In the genomic region with DNA sequence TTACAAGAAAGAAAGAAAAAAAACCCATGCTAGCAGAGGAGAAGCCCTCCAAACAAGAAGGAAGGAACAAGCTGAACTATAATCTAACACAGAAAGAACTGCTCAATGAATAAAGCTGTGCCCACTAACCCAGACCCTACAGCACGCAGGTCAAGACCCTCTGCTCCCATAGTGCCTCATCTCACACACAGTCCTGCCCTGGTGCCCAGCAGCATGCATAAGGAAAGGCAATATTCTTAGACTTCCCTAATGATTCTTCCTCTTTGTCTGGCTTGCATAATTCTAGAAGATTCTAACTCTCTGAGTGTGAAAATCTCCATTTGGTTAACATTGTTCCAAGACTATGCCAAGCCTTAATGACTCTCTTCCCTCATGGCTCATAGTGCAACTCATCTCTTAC, we compare ENCODE assay signal across 39 mouse cellular contexts. TPM values are rescaled to one million over a fixed set of nuclear protein-coding genes. Genes with fewer than 3 reads are reported as not detected.
DNase-seq lines count a peak whose midpoint lies in the region; ATAC-seq and TF ChIP-seq lines count a peak whose summit lies in the region.
"Had no signal": no experiment of that assay in that cellular context is flagged by ENCODE, and none has a peak within 500 bp of the region (broad histone marks: within the 10 kb centered on the region; RNA-seq: fewer than 3 reads in every experiment).

No protein-coding gene starts in this region.

- WGBS in heart, embryonic 12.5 days: 88% methylated on average over 1 of the region's 1 CpGs
- WGBS in liver, postnatal 0 days (ENCODE audit: insufficient replicate concordance): 60% methylated on average over 1 of the region's 1 CpGs
- 95% methylated on average over 1 of the region's 1 CpGs for WGBS in liver, embryonic 11.5 days
- 43% methylated on average over 1 of the region's 1 CpGs for WGBS in macrophage (ENCODE audit: missing documents)
- 79% methylated on average over 1 of the region's 1 CpGs for WGBS in intestine, embryonic 16.5 days

- H3K27me3 ChIP-seq in heart, embryonic 12.5 days (replicated peaks): no peaks in the 10 kb centered on the region
- no peaks in the 10 kb centered on the region for H3K27me3 ChIP-seq in liver, postnatal 0 days (ENCODE audit: insufficient read depth, low read length)
- no peaks in the 10 kb centered on the region for H3K27me3 ChIP-seq in liver, embryonic 11.5 days (replicated peaks; ENCODE audit: control insufficient read depth, insufficient read depth, low read length)
- no peaks in the 10 kb centered on the region for H3K27me3 ChIP-seq in intestine, embryonic 16.5 days (replicated peaks; ENCODE audit: control insufficient read depth, insufficient read depth, low read length)
- H3K27me3 ChIP-seq: embryonic facial prominence, embryonic 15.5 days; forebrain, embryonic 12.5 days; hindbrain, embryonic 13.5 days; kidney, embryonic 15.5 days; liver, embryonic 13.5 days; midbrain, embryonic 12.5 days had no signal

- H3K27ac ChIP-seq in heart, embryonic 12.5 days (ENCODE audit: poor library complexity, severe bottlenecking): no peak overlapping the region
- H3K27ac ChIP-seq in liver, postnatal 0 days (ENCODE audit: low read depth): 0 out of 2 replicates have a peak overlapping the region, but pooled peaks have one; percentile 49
- no peak overlapping the region for H3K27ac ChIP-seq in liver, embryonic 11.5 days (ENCODE audit: low read depth, low read length)
- peak overlapping the region; percentile 96 for H3K27ac ChIP-seq in macrophage
- no peak overlapping the region for H3K27ac ChIP-seq in intestine, embryonic 16.5 days (ENCODE audit: low read length)
- H3K27ac ChIP-seq: embryonic facial prominence, embryonic 10.5 days; embryonic facial prominence, embryonic 15.5 days; forebrain, embryonic 12.5 days; hindbrain, embryonic 13.5 days; kidney, embryonic 15.5 days; liver, embryonic 13.5 days; midbrain, embryonic 12.5 days; stomach, postnatal 0 days had no signal

- H3K79me2 ChIP-seq in macrophage (ENCODE audit: inconsistent target): no peaks in the 10 kb centered on the region

- DNase-seq in heart, adult 11 months: peak; percentile 86
- DNase-seq in liver, postnatal 0 days: no peak
- no peak for DNase-seq in liver, embryonic 11.5 days (ENCODE audit: low spot score)
- DNase-seq in Muller cell, postnatal 12 days (ENCODE audit: inconsistent ontology term): no peak
- no peak for DNase-seq in urinary bladder, postnatal 25 days (ENCODE audit: low spot score)
- DNase-seq: adrenal gland, postnatal 10 days; cerebellum, adult 2 months; cerebellum, postnatal 14 days; gastrocnemius, postnatal 10 days; heart, postnatal 4 days; kidney, adult 11 months; kidney, postnatal 25 days; liver, embryonic 13.5 days; lung, embryonic 14.5 days; lung, postnatal 14 days; right cerebral cortex, postnatal 14 days; thymus, adult 18-20 months; thymus, postnatal 25 days had no signal

- no peak for TF ChIP-seq CTCF in liver, postnatal 0 days (IDR thresholded peaks at IDR 0.05; ENCODE audit: low read depth)

- no peak overlapping the region for H3K4me3 ChIP-seq in heart, embryonic 12.5 days
- no peak overlapping the region for H3K4me3 ChIP-seq in liver, postnatal 0 days (ENCODE audit: low read depth, low read length)
- H3K4me3 ChIP-seq in liver, embryonic 11.5 days (ENCODE audit: low read depth, low read length): no peak overlapping the region
- no peak overlapping the region for H3K4me3 ChIP-seq in macrophage (ENCODE audit: inconsistent target)
- H3K4me3 ChIP-seq in intestine, embryonic 16.5 days (ENCODE audit: low read length): no peak overlapping the region
- H3K4me3 ChIP-seq: embryonic facial prominence, embryonic 10.5 days; embryonic facial prominence, embryonic 15.5 days; forebrain, embryonic 12.5 days; hindbrain, embryonic 13.5 days; kidney, embryonic 15.5 days; liver, embryonic 13.5 days; megakaryocyte, embryonic 14.5 days; midbrain, embryonic 12.5 days had no signal

- no peaks in the 10 kb centered on the region for H3K9me3 ChIP-seq in heart, embryonic 12.5 days (replicated peaks)
- H3K9me3 ChIP-seq in liver, postnatal 0 days (ENCODE audit: low read length): no peaks in the 10 kb centered on the region
- no peaks in the 10 kb centered on the region for H3K9me3 ChIP-seq in liver, embryonic 11.5 days (ENCODE audit: control insufficient read depth, low read length)
- H3K9me3 ChIP-seq in intestine, embryonic 16.5 days (ENCODE audit: control insufficient read depth, low read length): no peaks in the 10 kb centered on the region
- H3K9me3 ChIP-seq: embryonic facial prominence, embryonic 10.5 days; embryonic facial prominence, embryonic 15.5 days; forebrain, embryonic 12.5 days; G1E; hindbrain, embryonic 13.5 days; kidney, embryonic 15.5 days; liver, embryonic 13.5 days; megakaryocyte, embryonic 14.5 days; midbrain, embryonic 12.5 days had no signal

- no peak overlapping the region for H3K9ac ChIP-seq in heart, embryonic 12.5 days
- no peak overlapping the region for H3K9ac ChIP-seq in liver, postnatal 0 days (replicated peaks)
- no peak overlapping the region for H3K9ac ChIP-seq in liver, embryonic 11.5 days (ENCODE audit: low read depth, low read length)
- no peak overlapping the region for H3K9ac ChIP-seq in intestine, embryonic 16.5 days (ENCODE audit: low read depth, low read length)
- H3K9ac ChIP-seq: embryonic facial prominence, embryonic 15.5 days; forebrain, embryonic 12.5 days; hindbrain, embryonic 13.5 days; kidney, embryonic 15.5 days; liver, embryonic 13.5 days; lung, embryonic 14.5 days; midbrain, embryonic 12.5 days had no signal

- H3K4me2 ChIP-seq in heart, embryonic 12.5 days: no peak overlapping the region
- no peak overlapping the region for H3K4me2 ChIP-seq in liver, postnatal 0 days (ENCODE audit: low read depth, low read length)
- H3K4me2 ChIP-seq in liver, embryonic 11.5 days: no peak overlapping the region
- H3K4me2 ChIP-seq in intestine, embryonic 16.5 days (ENCODE audit: low read depth, low read length): no peak overlapping the region
- H3K4me2 ChIP-seq: embryonic facial prominence, embryonic 15.5 days; forebrain, embryonic 12.5 days; heart, embryonic 11.5 days; hindbrain, embryonic 13.5 days; kidney, embryonic 15.5 days; liver, embryonic 13.5 days; lung, embryonic 14.5 days; midbrain, embryonic 12.5 days had no signal

- no peak for ATAC-seq in heart, embryonic 12.5 days (ENCODE audit: insufficient number of reproducible peaks, low FRiP score)
- 0 out of 2 replicates have a peak, but pooled peaks have one; percentile 50 for ATAC-seq in liver, postnatal 0 days
- ATAC-seq in liver, embryonic 11.5 days (replicated peaks; ENCODE audit: low FRiP score): no peak
- ATAC-seq in intestine, embryonic 16.5 days: no peak
- ATAC-seq: Patski had no signal

- no peaks in the 10 kb centered on the region for H3K36me3 ChIP-seq in heart, embryonic 12.5 days
- no peaks in the 10 kb centered on the region for H3K36me3 ChIP-seq in liver, postnatal 0 days (replicated peaks; ENCODE audit: insufficient read depth, low read length)
- no peaks in the 10 kb centered on the region for H3K36me3 ChIP-seq in liver, embryonic 11.5 days (ENCODE audit: control insufficient read depth, insufficient read depth, low read length)
- H3K36me3 ChIP-seq in macrophage (ENCODE audit: inconsistent target): no peaks in the 10 kb centered on the region
- no peaks in the 10 kb centered on the region for H3K36me3 ChIP-seq in intestine, embryonic 16.5 days (ENCODE audit: control insufficient read depth, insufficient read depth, low read length)
- H3K36me3 ChIP-seq: embryonic facial prominence, embryonic 10.5 days; embryonic facial prominence, embryonic 15.5 days; forebrain, embryonic 12.5 days; G1E; hindbrain, embryonic 13.5 days; kidney, embryonic 15.5 days; liver, embryonic 13.5 days; midbrain, embryonic 12.5 days had no signal

- no peaks in the 10 kb centered on the region for H3K4me1 ChIP-seq in heart, embryonic 12.5 days (replicated peaks)
- no peaks in the 10 kb centered on the region for H3K4me1 ChIP-seq in liver, postnatal 0 days (ENCODE audit: insufficient read depth)
- H3K4me1 ChIP-seq in liver, embryonic 11.5 days (replicated peaks; ENCODE audit: control insufficient read depth, insufficient read depth, low read length): no peaks in the 10 kb centered on the region
- H3K4me1 ChIP-seq in intestine, embryonic 16.5 days (ENCODE audit: control insufficient read depth, insufficient read depth, low read length): no peaks in the 10 kb centered on the region
- H3K4me1 ChIP-seq: embryonic facial prominence, embryonic 10.5 days; embryonic facial prominence, embryonic 15.5 days; forebrain, embryonic 12.5 days; hindbrain, embryonic 13.5 days; kidney, embryonic 15.5 days; liver, embryonic 13.5 days; midbrain, embryonic 12.5 days had no signal

- TF ChIP-seq EP300 in liver, postnatal 0 days (IDR thresholded peaks at IDR 0.05; ENCODE audit: low read depth): no peak

RNA-seq across cellular contexts. Expression of a gene that starts 18.7 kb away (rescaled TPM):
- polyA plus RNA-seq in heart, embryonic 12.5 days (2016; fragmentation: Nextera tagmentation; extraction: Ambion mirVana): 0.24 TPM in 1 of 2 replicates, not detected in the other
- polyA plus RNA-seq in liver, postnatal 0 days (2015; fragmentation: Nextera tagmentation; extraction: Ambion mirVana): 0.09 TPM in 2 replicates
- 0.23 TPM in 1 of 2 replicates, not detected in the other for polyA plus RNA-seq in liver, embryonic 11.5 days (2014; fragmentation: Nextera tagmentation; extraction: Ambion mirVana)
- total RNA-seq in macrophage (2018; cell fraction: chromatin; rRNA removed): 1 to 10 TPM in 5 of 26 experiments, under 1 TPM in 11, not detected in 10; 0.30 to 1.2 (median 0.60) TPM
- under 1 TPM in 18 of 26 experiments, not detected in 8; 0.06 to 0.44 (median 0.15) TPM for total RNA-seq in macrophage (2018; cell fraction: cytosol; rRNA removed)
- total RNA-seq in macrophage (2018; cell fraction: nucleus; rRNA removed): 1 to 10 TPM in 3 of 26 experiments, under 1 TPM in 15, not detected in 8; 0.29 to 2.2 (median 0.75) TPM
- 0.27 to 1.2 TPM (median 0.77 TPM) in 3 replicates for polyA plus RNA-seq in macrophage (2018)
- polyA plus RNA-seq in intestine, embryonic 16.5 days (2015; fragmentation: Nextera tagmentation; extraction: Ambion mirVana): 0.10 and 0.22 TPM in 2 replicates
- total RNA-seq: G1E had no signal
- polyA plus RNA-seq: C2C12; embryonic facial prominence, embryonic 10.5 days; G1E; heart, embryonic 11.5 days; kidney, embryonic 15.5 days; lung, embryonic 14.5 days; stomach, postnatal 0 days had no signal

RNA-seq across cellular contexts. Expression of a gene that starts 21.2 kb away (rescaled TPM):
- polyA plus RNA-seq in heart, embryonic 12.5 days (2016; fragmentation: Nextera tagmentation; extraction: Ambion mirVana): not detected in 2 replicates
- polyA plus RNA-seq in liver, postnatal 0 days (2015; fragmentation: Nextera tagmentation; extraction: Ambion mirVana): not detected in 2 replicates
- not detected in 2 replicates for polyA plus RNA-seq in liver, embryonic 11.5 days (2014; fragmentation: Nextera tagmentation; extraction: Ambion mirVana)
- not detected for total RNA-seq in macrophage (2018; cell fraction: chromatin; rRNA removed)
- not detected for total RNA-seq in macrophage (2018; cell fraction: cytosol; rRNA removed)
- total RNA-seq in macrophage (2018; cell fraction: nucleus; rRNA removed): not detected
- not detected in 3 replicates for polyA plus RNA-seq in macrophage (2018)
- not detected in 2 replicates for polyA plus RNA-seq in intestine, embryonic 16.5 days (2015; fragmentation: Nextera tagmentation; extraction: Ambion mirVana)
- total RNA-seq: adrenal gland, postnatal 10 days; gastrocnemius, postnatal 10 days; heart, postnatal 4 days; layer of hippocampus, adult 8-10 months; left cerebral cortex, postnatal 14 days; midbrain, postnatal 0 days had no signal
- polyA plus RNA-seq: C2C12; cerebellum, adult 2 months; embryonic facial prominence, embryonic 10.5 days; embryonic facial prominence, embryonic 15.5 days; forebrain, embryonic 12.5 days; G1E; gonadal fat pad, adult 2 months; heart, embryonic 11.5 days; heart, postnatal 0 days; hindbrain, embryonic 13.5 days; kidney, embryonic 15.5 days; liver, embryonic 13.5 days; lung, embryonic 14.5 days; midbrain, embryonic 12.5 days; midbrain, postnatal 0 days; neural tube, embryonic 14.5 days; Patski; stomach, postnatal 0 days had no signal

RNA-seq across cellular contexts. Expression of a gene that starts 45.3 kb away (rescaled TPM):
- polyA plus RNA-seq in heart, embryonic 12.5 days (2016; fragmentation: Nextera tagmentation; extraction: Ambion mirVana): 47.4 and 49.1 TPM in 2 replicates
- polyA plus RNA-seq in liver, postnatal 0 days (2015; fragmentation: Nextera tagmentation; extraction: Ambion mirVana): 27.2 and 27.6 TPM in 2 replicates
- polyA plus RNA-seq in liver, embryonic 11.5 days (2014; fragmentation: Nextera tagmentation; extraction: Ambion mirVana): 74.5 and 77.7 TPM in 2 replicates
- 10 to 100 TPM; 18.6 to 84.7 (median 44.4) TPM for total RNA-seq in macrophage (2018; cell fraction: chromatin; rRNA removed)
- 10 to 100 TPM; 58.2 to 91.8 (median 75.7) TPM for total RNA-seq in macrophage (2018; cell fraction: cytosol; rRNA removed)
- 100 to 1,000 TPM in 5 of 26 experiments, 10 to 100 TPM in 21; 31.6 to 119 (median 76.1) TPM for total RNA-seq in macrophage (2018; cell fraction: nucleus; rRNA removed)
- 69.2 to 155 TPM (median 75.8 TPM) in 3 replicates for polyA plus RNA-seq in macrophage (2018)
- 45.7 and 53.3 TPM in 2 replicates for polyA plus RNA-seq in intestine, embryonic 16.5 days (2015; fragmentation: Nextera tagmentation; extraction: Ambion mirVana)

RNA-seq across cellular contexts. Expression of a gene that starts 53.2 kb away (rescaled TPM):
- polyA plus RNA-seq in heart, embryonic 12.5 days (2016; fragmentation: Nextera tagmentation; extraction: Ambion mirVana): not detected in 2 replicates
- polyA plus RNA-seq in liver, postnatal 0 days (2015; fragmentation: Nextera tagmentation; extraction: Ambion mirVana): not detected in 2 replicates
- not detected in 2 replicates for polyA plus RNA-seq in liver, embryonic 11.5 days (2014; fragmentation: Nextera tagmentation; extraction: Ambion mirVana)
- total RNA-seq in macrophage (2018; cell fraction: chromatin; rRNA removed): not detected
- not detected for total RNA-seq in macrophage (2018; cell fraction: cytosol; rRNA removed)
- total RNA-seq in macrophage (2018; cell fraction: nucleus; rRNA removed): not detected
- not detected in 3 replicates for polyA plus RNA-seq in macrophage (2018)
- not detected in 2 replicates for polyA plus RNA-seq in intestine, embryonic 16.5 days (2015; fragmentation: Nextera tagmentation; extraction: Ambion mirVana)
- total RNA-seq: adrenal gland, postnatal 10 days; G1E; gastrocnemius, postnatal 10 days; heart, postnatal 4 days; layer of hippocampus, adult 8-10 months; left cerebral cortex, postnatal 14 days; midbrain, postnatal 0 days had no signal
- polyA plus RNA-seq: C2C12; cerebellum, adult 2 months; embryonic facial prominence, embryonic 10.5 days; forebrain, embryonic 12.5 days; G1E; gonadal fat pad, adult 2 months; heart, embryonic 11.5 days; heart, postnatal 0 days; hindbrain, embryonic 13.5 days; liver, embryonic 13.5 days; lung, embryonic 14.5 days; midbrain, embryonic 12.5 days; neural tube, embryonic 14.5 days; Patski; stomach, postnatal 0 days had no signal

RNA-seq across cellular contexts. Expression of a gene that starts 55.9 kb away (rescaled TPM):
- polyA plus RNA-seq in heart, embryonic 12.5 days (2016; fragmentation: Nextera tagmentation; extraction: Ambion mirVana): 15.2 and 15.9 TPM in 2 replicates
- 6.8 and 7.0 TPM in 2 replicates for polyA plus RNA-seq in liver, postnatal 0 days (2015; fragmentation: Nextera tagmentation; extraction: Ambion mirVana)
- polyA plus RNA-seq in liver, embryonic 11.5 days (2014; fragmentation: Nextera tagmentation; extraction: Ambion mirVana): 9.1 and 10.7 TPM in 2 replicates
- total RNA-seq in macrophage (2018; cell fraction: chromatin; rRNA removed): 1,000 to 10,000 TPM in 1 of 26 experiments, 100 to 1,000 TPM in 25; 549 to 1,041 (median 725) TPM
- total RNA-seq in macrophage (2018; cell fraction: cytosol; rRNA removed): 100 to 1,000 TPM in 8 of 26 experiments, 10 to 100 TPM in 18; 70.3 to 133 (median 93.9) TPM
- total RNA-seq in macrophage (2018; cell fraction: nucleus; rRNA removed): 100 to 1,000 TPM; 234 to 970 (median 400) TPM
- polyA plus RNA-seq in macrophage (2018): 44.6 to 92.2 TPM (median 86.4 TPM) in 3 replicates
- polyA plus RNA-seq in intestine, embryonic 16.5 days (2015; fragmentation: Nextera tagmentation; extraction: Ambion mirVana): 14.3 and 14.4 TPM in 2 replicates

Comparison
In these comparisons a context has a peak if more than half of its experiments do, and no peak if none do; other contexts are left out.
1. H3K27ac ChIP-seq: peak in liver, postnatal 0 days (single experiment) and macrophage (single experiment); none in heart, embryonic 12.5 days (single experiment), liver, embryonic 11.5 days (single experiment) and intestine, embryonic 16.5 days (single experiment).